ENCODE assay signal across 16 mouse cellular contexts in the genomic region with DNA sequence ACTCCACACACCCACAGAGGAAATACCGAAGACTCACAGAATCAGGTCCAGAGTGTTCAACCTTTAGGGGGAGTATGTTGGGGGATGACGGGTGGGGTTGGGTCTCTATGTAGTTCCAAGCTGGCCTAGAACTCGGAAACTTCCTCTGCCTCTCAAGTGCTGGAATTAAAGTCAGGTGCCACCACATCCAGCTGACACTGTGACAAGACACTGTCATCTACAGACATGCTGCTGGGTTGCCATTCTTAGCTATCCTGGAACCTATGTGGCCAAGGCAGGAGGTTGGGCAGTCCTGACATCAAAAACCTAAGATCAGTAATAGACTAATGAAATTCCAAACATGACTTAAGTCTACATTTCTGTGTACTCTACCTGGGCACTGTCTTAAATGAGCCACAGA. TPM values are rescaled to one million over a fixed set of nuclear protein-coding genes. Genes with fewer than 3 reads are reported as not detected.
DNase-seq lines count a peak whose midpoint lies in the region; ATAC-seq and TF ChIP-seq lines count a peak whose summit lies in the region.
"Had no signal": no experiment of that assay in that cellular context is flagged by ENCODE, and none has a peak within 500 bp of the region (broad histone marks: within the 10 kb centered on the region; RNA-seq: fewer than 3 reads in every experiment).

No protein-coding gene starts in this region.

- no peak for TF ChIP-seq EP300 in heart, postnatal 0 days (IDR thresholded peaks at IDR 0.05; ENCODE audit: low read depth)

- no peaks in the 10 kb centered on the region for H3K27me3 ChIP-seq in heart, postnatal 0 days (ENCODE audit: control insufficient read depth, insufficient read depth, low read length)
- no peaks in the 10 kb centered on the region for H3K27me3 ChIP-seq in megakaryocyte, embryonic 14.5 days (replicated peaks)
- H3K27me3 ChIP-seq in limb, embryonic 15.5 days: no peaks in the 10 kb centered on the region

- 0 out of 2 replicates have a peak overlapping the region, but pooled peaks have one; percentile 0 for H3K9ac ChIP-seq in heart, postnatal 0 days (replicated peaks; ENCODE audit: low read depth, low read length)
- no peak overlapping the region for H3K9ac ChIP-seq in limb, embryonic 15.5 days

- no peaks in the 10 kb centered on the region for H3K9me3 ChIP-seq in heart, postnatal 0 days (replicated peaks; ENCODE audit: control insufficient read depth, low read length)
- H3K9me3 ChIP-seq in megakaryocyte, embryonic 14.5 days: no peaks in the 10 kb centered on the region
- no peaks in the 10 kb centered on the region for H3K9me3 ChIP-seq in limb, embryonic 15.5 days

- intact Hi-C loops in heart, postnatal 36 days (cut with DNase I): no loop called here

- peaks cover 34% of the 10 kb centered on the region for H3K4me1 ChIP-seq in heart, postnatal 0 days (ENCODE audit: control insufficient read depth, insufficient read depth)
- H3K4me1 ChIP-seq in megakaryocyte, embryonic 14.5 days: peaks cover 48% of the 10 kb centered on the region
- H3K4me1 ChIP-seq in limb, embryonic 15.5 days: peaks cover 31% of the 10 kb centered on the region

- H3K4me2 ChIP-seq in heart, postnatal 0 days (ENCODE audit: low read depth, low read length): peak overlapping the region; percentile 69; the same call in 1 of the 2 replicates
- 0 out of 2 replicates have a peak overlapping the region, but pooled peaks have one; percentile 24 for H3K4me2 ChIP-seq in limb, embryonic 15.5 days

- TF ChIP-seq CTCF in heart, postnatal 0 days (IDR thresholded peaks at IDR 0.05; ENCODE audit: low read depth): no peak

- no peak overlapping the region for H3K4me3 ChIP-seq in heart, postnatal 0 days (ENCODE audit: low read depth, low read length)
- peak overlapping the region; percentile 65 for H3K4me3 ChIP-seq in megakaryocyte, embryonic 14.5 days (replicated peaks)
- 0 out of 2 replicates have a peak overlapping the region, but pooled peaks have one; percentile 3 for H3K4me3 ChIP-seq in limb, embryonic 15.5 days
- H3K4me3 ChIP-seq: erythroblast, embryonic 14.5 days had no signal

- no peaks in the 10 kb centered on the region for H3K36me3 ChIP-seq in heart, postnatal 0 days (replicated peaks; ENCODE audit: control insufficient read depth, insufficient read depth, low read length)
- H3K36me3 ChIP-seq in megakaryocyte, embryonic 14.5 days (replicated peaks; ENCODE audit: low read length): peaks cover 2% of the 10 kb centered on the region
- H3K36me3 ChIP-seq in limb, embryonic 15.5 days: no peaks in the 10 kb centered on the region

- no peak overlapping the region for H3K27ac ChIP-seq in heart, postnatal 0 days (ENCODE audit: low read depth)
- no peak overlapping the region for H3K27ac ChIP-seq in limb, embryonic 15.5 days

- 68% methylated on average over 3 of the region's 3 CpGs for WGBS in heart, postnatal 0 days
- WGBS in limb, embryonic 15.5 days: 76% methylated on average over 3 of the region's 3 CpGs

- ATAC-seq in CD4-positive, CD25-positive, alpha-beta regulatory T cell, adult 4 months: no peak
- no peak for ATAC-seq in heart, postnatal 0 days (ENCODE audit: insufficient read depth, low read depth)
- ATAC-seq in megakaryocyte, adult 5-6 weeks (ENCODE audit: poor library complexity, severe bottlenecking): no peak
- ATAC-seq in limb, embryonic 15.5 days (ENCODE audit: insufficient number of reproducible peaks, low FRiP score, low TSS enrichment, low read depth): no peak

- peak; percentile 13 for DNase-seq in CD4-positive, CD25-positive, alpha-beta regulatory T cell, adult 2 months (ENCODE audit: low read depth, low spot score)
- no peak for DNase-seq in heart, postnatal 0 days (ENCODE audit: low spot score)
- DNase-seq in heart, postnatal 36 days: no peak
- DNase-seq in ovary, postnatal 10 days (ENCODE audit: low spot score): no peak
- DNase-seq: adrenal gland, postnatal 36 days; gastrocnemius, adult 2 months; heart, postnatal 14 days; layer of hippocampus, adult 9-11 months; lung, postnatal 14 days; right cerebral cortex, postnatal 4 days; thymus, postnatal 14 days had no signal

RNA-seq across cellular contexts. Expression of a gene that starts 2.4 kb away (rescaled TPM):
- polyA plus RNA-seq in CD4-positive, CD25-positive, alpha-beta regulatory T cell, adult 4 months (2017; shearing (Covaris generic)): 100 to 1,000 TPM in 1 of 2 experiments, 10 to 100 TPM in 1; 93.0 to 107 TPM
- total RNA-seq in heart, postnatal 0 days (2014; rRNA removed; ENCODE audit: low replicate concordance): 50.6 and 127 TPM in 2 replicates
- 35.9 and 36.4 TPM in 2 replicates for polyA plus RNA-seq in heart, postnatal 0 days (2015; fragmentation: Nextera tagmentation; extraction: Ambion mirVana)
- total RNA-seq in heart, postnatal 36 days (2021): 10 to 100 TPM; 16.7 to 18.6 TPM
- 4.2 and 10.2 TPM in 2 replicates for polyA plus RNA-seq in megakaryocyte, embryonic 14.5 days (2012; ENCODE audit: insufficient read depth, low replicate concordance)
- 39.1 and 44.5 TPM in 2 replicates for total RNA-seq in megakaryocyte, adult 5-6 weeks (2015)
- total RNA-seq in megakaryocyte, adult 5-6 weeks (2017): 79.0 and 93.8 TPM in 2 replicates
- 86.6 and 92.0 TPM in 2 replicates for polyA plus RNA-seq in limb, embryonic 15.5 days (2015; fragmentation: Nextera tagmentation; extraction: Ambion mirVana)
